ENCODE assay signal across 18 mouse cellular contexts in the genomic region with DNA sequence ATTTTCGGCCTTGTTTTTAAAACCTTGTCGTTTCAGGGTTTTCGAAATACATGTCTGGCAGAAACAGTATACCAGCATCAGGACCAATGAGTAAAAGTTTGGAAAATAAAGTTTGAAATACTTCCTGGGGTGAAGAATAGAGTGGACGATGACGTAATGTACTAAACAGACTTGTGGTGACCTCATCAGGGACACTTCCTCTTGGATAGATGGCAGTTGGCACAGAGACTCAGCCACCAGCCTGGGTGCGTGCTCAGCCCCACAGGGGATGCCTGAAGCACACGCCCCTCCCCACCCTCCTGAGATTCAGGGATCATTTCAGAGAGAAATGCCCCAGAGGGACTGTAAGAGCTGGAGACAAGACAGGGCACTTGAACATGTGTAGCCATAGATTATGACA.
A peak's percentile ranks its signal among the peaks of the same experiment; 100 is the strongest.
DNase-seq lines count a peak whose midpoint lies in the region; ATAC-seq and TF ChIP-seq lines count a peak whose summit lies in the region.
"Had no signal": no experiment of that assay in that cellular context is flagged by ENCODE, and none has a peak within 500 bp of the region (broad histone marks: within the 10 kb centered on the region; RNA-seq: fewer than 3 reads in every experiment).

No protein-coding gene starts in this region.

- no peak overlapping the region for H3K9ac ChIP-seq in embryonic facial prominence, embryonic 14.5 days (ENCODE audit: low read depth, low read length)
- H3K9ac ChIP-seq in heart, postnatal 0 days (replicated peaks; ENCODE audit: low read depth, low read length), result no peak overlapping the region
- H3K9ac ChIP-seq: liver, embryonic 12.5 days; neural tube, embryonic 12.5 days; stomach, embryonic 15.5 days had no signal

- no peak overlapping the region for H3K4me3 ChIP-seq in embryonic facial prominence, embryonic 14.5 days (ENCODE audit: low read depth, low read length)
- H3K4me3 ChIP-seq in embryonic facial prominence, embryonic 10.5 days, result no peak overlapping the region
- H3K4me3 ChIP-seq in heart, postnatal 0 days (ENCODE audit: low read depth, low read length), result no peak overlapping the region
- H3K4me3 ChIP-seq: heart, embryonic 10.5 days; layer of hippocampus, adult 2 months; liver, embryonic 12.5 days; neural tube, embryonic 12.5 days; stomach, embryonic 15.5 days had no signal

- no peak for TF ChIP-seq EP300 in heart, postnatal 0 days (IDR thresholded peaks at IDR 0.05; ENCODE audit: low read depth)

- no peak for DNase-seq in embryonic facial prominence, embryonic 14.5 days (ENCODE audit: low spot score)
- no peak for DNase-seq in embryonic facial prominence, embryonic 10.5 days (ENCODE audit: low spot score)
- peak; percentile 20 for DNase-seq in heart, postnatal 0 days (ENCODE audit: low spot score)
- DNase-seq in heart, adult 18-20 months, result no peak
- peak; percentile 34 for DNase-seq in lung, postnatal 10 days
- DNase-seq in lung, postnatal 4 days, result no peak
- DNase-seq in layer of hippocampus, postnatal 25 days (ENCODE audit: extremely low spot score in 1 of 2, low spot score in 1 of 2), result no peak
- DNase-seq: cerebellum, adult 18-20 months; right cerebral cortex, postnatal 4 days; thymus, postnatal 14 days had no signal

- no peak overlapping the region for H3K27ac ChIP-seq in embryonic facial prominence, embryonic 14.5 days (replicated peaks; ENCODE audit: low read depth, low read length)
- no peak overlapping the region for H3K27ac ChIP-seq in embryonic facial prominence, embryonic 10.5 days (replicated peaks)
- no peak overlapping the region for H3K27ac ChIP-seq in heart, postnatal 0 days (ENCODE audit: low read depth)
- H3K27ac ChIP-seq: heart, embryonic 10.5 days; layer of hippocampus, adult 2 months; liver, embryonic 12.5 days; neural tube, embryonic 12.5 days; stomach, embryonic 15.5 days had no signal

- no peaks in the 10 kb centered on the region; the same call in 1 of the 2 replicates for H3K27me3 ChIP-seq in embryonic facial prominence, embryonic 14.5 days (replicated peaks; ENCODE audit: control insufficient read depth, insufficient read depth, low read length)
- no peaks in the 10 kb centered on the region for H3K27me3 ChIP-seq in embryonic facial prominence, embryonic 10.5 days (replicated peaks; ENCODE audit: low read depth, poor library complexity, severe bottlenecking)
- no peaks in the 10 kb centered on the region for H3K27me3 ChIP-seq in heart, postnatal 0 days (ENCODE audit: control insufficient read depth, insufficient read depth, low read length)
- H3K27me3 ChIP-seq: liver, embryonic 12.5 days; neural tube, embryonic 12.5 days; Patski; stomach, embryonic 15.5 days had no signal

- no peaks in the 10 kb centered on the region for H3K9me3 ChIP-seq in embryonic facial prominence, embryonic 14.5 days (ENCODE audit: control insufficient read depth, low read length)
- no peaks in the 10 kb centered on the region for H3K9me3 ChIP-seq in embryonic facial prominence, embryonic 10.5 days
- H3K9me3 ChIP-seq in heart, postnatal 0 days (replicated peaks; ENCODE audit: control insufficient read depth, low read length), result no peaks in the 10 kb centered on the region
- H3K9me3 ChIP-seq: heart, embryonic 10.5 days; liver, embryonic 12.5 days; neural tube, embryonic 12.5 days; stomach, embryonic 15.5 days had no signal

- WGBS in embryonic facial prominence, embryonic 14.5 days, result 76% methylated on average over 7 of the region's 7 CpGs
- WGBS in embryonic facial prominence, embryonic 10.5 days, result 89% methylated on average over 7 of the region's 7 CpGs
- WGBS in heart, postnatal 0 days, result 63% methylated on average over 7 of the region's 7 CpGs

- TF ChIP-seq CTCF in heart, postnatal 0 days (IDR thresholded peaks at IDR 0.05; ENCODE audit: low read depth), result no peak

- H3K36me3 ChIP-seq in embryonic facial prominence, embryonic 14.5 days (ENCODE audit: control insufficient read depth, insufficient read depth, low read length), result no peaks in the 10 kb centered on the region
- H3K36me3 ChIP-seq in embryonic facial prominence, embryonic 10.5 days (replicated peaks), result no peaks in the 10 kb centered on the region
- H3K36me3 ChIP-seq in heart, postnatal 0 days (replicated peaks; ENCODE audit: control insufficient read depth, insufficient read depth, low read length), result no peaks in the 10 kb centered on the region
- H3K36me3 ChIP-seq: liver, embryonic 12.5 days; neural tube, embryonic 12.5 days; stomach, embryonic 15.5 days had no signal

- ATAC-seq in embryonic facial prominence, embryonic 14.5 days (ENCODE audit: low read depth), result peak; percentile 30; the same call in 1 of the 2 replicates
- ATAC-seq in heart, postnatal 0 days (ENCODE audit: insufficient read depth, low read depth), result 0 out of 2 replicates have a peak, but pooled peaks have one; percentile 33
- ATAC-seq in megakaryocyte, adult 5-6 weeks (ENCODE audit: poor library complexity, severe bottlenecking), result peak; percentile 59
- ATAC-seq: inflammation-experienced regulatory T-cells, adult 6 months; liver, embryonic 12.5 days; Patski had no signal

- H3K4me1 ChIP-seq in embryonic facial prominence, embryonic 14.5 days (ENCODE audit: control insufficient read depth, insufficient read depth, low read length), result peaks cover 26% of the 10 kb centered on the region
- peaks cover 48% of the 10 kb centered on the region for H3K4me1 ChIP-seq in embryonic facial prominence, embryonic 10.5 days
- peaks cover 4% of the 10 kb centered on the region for H3K4me1 ChIP-seq in heart, postnatal 0 days (ENCODE audit: control insufficient read depth, insufficient read depth)

- H3K4me2 ChIP-seq in embryonic facial prominence, embryonic 14.5 days (ENCODE audit: low read depth, low read length), result no peak overlapping the region
- H3K4me2 ChIP-seq in heart, postnatal 0 days (ENCODE audit: low read depth, low read length), result no peak overlapping the region
- H3K4me2 ChIP-seq: liver, embryonic 12.5 days; neural tube, embryonic 12.5 days; stomach, embryonic 15.5 days had no signal

Comparison
In these comparisons a context has a peak if more than half of its experiments do, and no peak if none do; other contexts are left out.
1. DNase-seq: peak in heart, postnatal 0 days (single experiment) and lung, postnatal 10 days (single experiment); none in embryonic facial prominence, embryonic 14.5 days (single experiment), embryonic facial prominence, embryonic 10.5 days (single experiment), heart, adult 18-20 months (0 of 2), lung, postnatal 4 days (0 of 2) and layer of hippocampus, postnatal 25 days (0 of 2).
2. Peak in every context shown above with its lines, with median percentiles within 50 percentile points of each other: ATAC-seq.